Mouse (Mus musculus) liver, adult 2 months (tissue): ENCODE measurements at regions not wholly inside any gene's neighbourhood (a gene's known extent, or its start where the extent isn't known, plus 50 kb on each side); places are given as distances from the start of the nearest gene placed in this dataset.
"Not testable (repeated sequence)": the region's sequence is repeated elsewhere in the genome, so short reads cannot be mapped to it uniquely, and the experiment has no call there.

Experiments used
- CTCF ChIP-seq: fragments of 200-500 bp; IDR thresholded peaks from 2 replicates; pipeline ENCODE4 v1.5.1; 2011; ENCODE audit warnings: low read depth, low read length, control low read depth
- POLR2A ChIP-seq: fragments of 200-500 bp; IDR thresholded peaks from 2 replicates; pipeline ENCODE4 v1.6.1; 2011; ENCODE audit warnings: low read length, control low read depth; ENCODE audit not compliant: insufficient read depth; ENCODE audit errors: extremely low read depth

DNA sequence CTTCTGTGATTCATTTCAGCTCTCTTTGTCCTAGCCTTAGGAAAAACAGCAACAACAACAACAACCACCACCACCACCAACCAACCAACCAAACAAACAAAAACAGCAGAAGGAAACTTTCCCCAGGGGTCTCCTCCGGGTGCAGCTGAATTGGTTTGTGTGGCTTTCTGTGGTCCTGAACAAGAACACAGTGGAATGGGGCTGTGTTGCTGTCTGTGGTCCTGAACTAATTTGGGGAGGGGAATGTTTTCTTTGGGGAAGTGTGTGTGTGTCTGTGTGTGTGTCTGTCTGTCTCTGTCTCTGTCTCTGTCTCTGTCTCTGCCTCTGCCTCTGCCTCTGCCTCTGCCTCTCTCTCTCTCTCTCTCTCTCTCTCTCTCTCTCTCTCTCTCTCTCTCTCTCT, 164.8 kb upstream of the 1700012A03Rik start:
- not testable (repeated sequence) for TF ChIP-seq POLR2A, CTCF
